Mouse (Mus musculus) MN1 (cell line): ENCODE results near the gene Sephs1.

Experiments
- DNase-seq: peaks from one replicate; pipeline ENCODE4 v3.0.0-alpha.2; 2016; ENCODE audit warnings: low spot score

The Sephs1 gene

GRCm38 (mm10) chr2:4881350-4882248 lies at the start of gene Sephs1:
Sephs1 (plus strand) TSS chr2:4881564.
- DNase-seq: peak; percentile 77

GRCm38 (mm10) chr2:4832166-4832565 lies 49.2 kb upstream of the Sephs1 start:
- no peak for DNase-seq

GRCm38 (mm10) chr2:4849449-4849848 lies 31.9 kb upstream of the Sephs1 start:
- no peak for DNase-seq

DNA sequence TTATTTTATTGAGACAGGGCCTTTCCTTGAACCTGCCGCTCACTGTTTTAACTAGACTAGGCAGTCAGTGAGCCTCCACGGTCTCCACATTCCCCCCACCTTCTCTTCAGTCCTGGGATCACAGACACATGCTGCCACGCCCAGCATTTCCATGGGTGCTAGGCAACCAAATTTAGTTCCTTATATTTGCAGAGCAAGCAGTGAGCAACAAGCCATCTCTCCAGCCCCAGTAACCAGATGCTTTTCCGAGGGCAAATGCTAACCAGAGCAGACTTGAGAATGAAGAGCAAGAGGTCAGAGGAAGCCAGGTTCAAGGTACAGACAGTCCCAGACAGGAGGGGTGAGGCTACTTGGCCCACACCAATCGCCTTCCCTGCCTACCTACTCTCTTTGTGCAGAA lies 24.2 kb upstream of the Sephs1 start:
- peak; percentile 38 for DNase-seq

DNA sequence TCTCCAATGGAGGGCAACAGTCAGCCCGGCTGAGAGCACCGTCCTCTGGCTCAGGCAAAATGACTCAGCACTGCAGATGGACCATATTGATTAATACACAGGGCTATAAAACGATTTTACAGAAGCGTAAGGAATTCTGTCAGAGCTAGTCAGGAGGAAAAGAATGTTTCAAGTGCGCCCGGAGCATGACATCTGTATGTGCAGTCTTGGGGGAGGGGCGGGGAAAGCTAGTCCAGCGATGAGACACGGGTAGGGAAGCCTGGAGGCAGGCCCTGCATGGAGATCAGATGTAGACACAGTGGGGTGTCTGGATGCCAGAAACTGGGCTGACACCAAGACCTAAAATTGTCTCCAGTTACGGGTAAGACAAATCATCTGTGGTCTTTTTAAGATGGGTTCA lies 23.2 kb upstream of the Sephs1 start:
- DNase-seq: no peak

GRCm38 (mm10) chr2:4864008-4864816 lies 17.2 kb upstream of the Sephs1 start:
- DNase-seq: peak; percentile 61

DNA sequence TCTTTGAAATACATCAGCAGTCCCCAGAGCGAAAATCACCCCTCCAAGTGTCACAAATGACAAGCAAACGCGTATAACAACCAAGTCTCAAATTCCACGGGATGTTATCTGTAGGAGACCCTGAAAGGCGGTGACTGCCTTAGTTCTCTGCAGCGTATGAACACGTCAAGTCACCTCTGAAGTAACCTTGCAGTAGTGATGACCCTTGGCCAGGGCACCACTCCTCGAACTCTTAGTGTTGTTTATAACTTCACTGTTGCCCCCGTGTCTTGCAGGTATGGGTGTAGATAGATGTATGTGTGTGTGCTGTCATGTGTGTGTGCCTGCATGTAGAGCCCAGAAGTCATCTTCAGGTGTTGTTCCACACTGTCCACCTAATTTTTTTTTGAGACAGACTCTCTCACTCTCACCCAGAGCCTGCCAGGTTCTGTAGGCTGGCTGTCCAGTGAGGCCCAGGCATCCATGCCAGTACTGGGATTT lies 16.5 kb upstream of the Sephs1 start:
- DNase-seq: no peak

DNA sequence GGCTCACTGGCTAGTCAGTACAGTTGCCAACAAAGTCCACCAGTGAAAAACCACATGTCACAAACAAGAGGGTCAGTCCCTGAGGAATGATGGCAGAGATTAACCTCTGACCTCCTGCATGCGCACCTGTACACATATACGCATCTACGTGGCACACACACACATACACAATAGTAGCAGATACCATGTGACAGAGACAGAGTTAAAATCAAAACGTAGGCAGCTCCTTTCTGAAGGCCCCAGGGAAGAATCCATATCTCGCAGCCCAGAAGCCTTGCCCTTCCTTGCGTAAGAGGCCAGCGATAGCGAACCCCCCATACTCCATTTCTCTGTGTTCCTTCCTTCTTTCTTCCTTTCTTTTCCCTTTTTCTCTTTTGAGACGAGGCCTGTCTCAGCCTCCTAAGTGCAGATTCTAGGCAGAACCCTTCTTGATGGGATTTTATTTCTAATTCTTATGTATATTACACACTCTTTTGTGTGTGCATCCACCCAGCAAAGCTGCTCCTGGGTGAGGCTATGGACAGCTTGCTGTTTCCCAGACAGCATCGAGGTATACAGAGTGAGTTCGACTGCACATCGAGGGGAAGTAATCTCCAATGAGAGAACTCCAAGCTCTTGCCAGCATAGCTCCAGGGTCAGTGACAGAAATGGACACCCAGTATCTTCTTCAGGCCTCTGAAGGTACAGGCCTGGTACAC lies 13.2 kb upstream of the Sephs1 start:
- DNase-seq: no peak

DNA sequence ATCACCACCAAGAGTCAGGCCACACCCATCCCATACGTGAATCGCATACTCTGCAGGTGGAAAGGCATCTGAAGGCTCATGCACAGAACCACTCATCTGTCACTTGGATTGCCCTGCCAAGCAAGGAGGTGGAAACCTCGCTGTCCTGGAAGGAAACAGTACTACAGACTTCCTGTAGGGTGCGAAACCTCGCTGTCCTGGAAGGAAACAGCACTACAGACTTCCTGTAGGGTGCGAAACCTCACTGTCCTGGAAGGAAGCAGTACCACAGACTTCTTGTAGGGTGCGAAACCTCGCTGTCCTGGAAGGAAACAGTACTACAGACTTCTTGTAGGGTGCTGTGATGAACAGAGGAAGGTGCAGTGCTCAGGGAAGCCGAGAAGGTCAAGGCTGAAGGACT lies 8.6 kb upstream of the Sephs1 start:
- no peak for DNase-seq

DNA sequence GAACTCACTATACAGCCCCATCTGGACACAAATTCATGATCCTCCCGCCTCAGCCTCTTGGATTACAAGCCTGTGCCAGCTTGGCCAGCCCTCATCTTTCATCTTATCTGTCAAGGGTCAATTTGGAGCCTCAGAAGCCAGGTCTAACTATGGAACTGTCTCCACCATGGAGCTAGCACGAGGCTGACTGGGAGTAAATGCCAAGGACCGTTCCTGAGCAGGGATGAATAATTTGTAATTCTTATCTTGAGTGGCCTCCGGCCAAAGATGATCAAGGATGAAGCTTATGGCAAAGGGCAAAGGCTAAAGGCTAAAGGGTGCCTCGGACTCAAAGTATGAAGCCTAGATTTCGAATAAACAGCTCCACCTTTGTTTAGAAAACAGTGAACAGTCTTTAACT lies 8.0 kb upstream of the Sephs1 start:
- DNase-seq: no peak

DNA sequence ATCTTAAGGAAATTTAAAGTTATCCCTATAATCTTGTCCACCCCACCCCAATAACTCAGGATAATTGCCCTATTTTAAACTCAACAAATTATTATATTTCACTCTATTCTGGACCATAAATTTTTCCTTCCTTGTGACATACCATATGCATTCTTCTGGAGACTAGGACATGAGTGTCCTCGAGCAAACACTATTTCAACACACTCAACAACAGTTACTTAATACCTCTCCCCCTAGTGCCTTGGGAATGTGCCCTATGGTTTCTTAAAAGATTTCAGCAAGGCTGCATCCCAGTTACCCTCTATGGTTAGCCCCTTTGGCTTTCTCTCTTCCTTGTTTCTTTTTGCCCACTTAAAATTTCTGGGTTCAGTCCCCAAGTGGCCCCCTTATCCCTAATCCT lies 6.3 kb upstream of the Sephs1 start:
- no peak for DNase-seq

DNA sequence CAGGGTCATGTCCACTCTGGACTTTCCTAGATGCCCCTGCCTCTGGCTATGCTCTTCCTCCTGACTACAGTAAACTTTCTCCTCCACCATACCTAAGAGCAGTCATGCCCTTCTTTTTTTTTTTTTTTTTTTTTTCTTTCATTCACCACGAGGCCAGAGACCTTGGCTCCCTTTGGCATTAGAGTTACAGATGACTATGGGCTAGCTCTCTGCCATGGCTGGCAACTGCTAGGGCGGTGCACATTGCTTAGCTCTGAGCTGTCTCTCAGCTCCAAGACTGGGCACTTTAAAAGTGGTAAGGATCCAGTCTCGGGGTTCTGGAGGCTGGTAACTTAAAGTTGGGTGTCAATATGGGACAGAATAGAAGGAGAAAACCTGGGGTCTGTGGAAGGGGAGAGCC lies 5.2 kb upstream of the Sephs1 start:
- DNase-seq: no peak

DNA sequence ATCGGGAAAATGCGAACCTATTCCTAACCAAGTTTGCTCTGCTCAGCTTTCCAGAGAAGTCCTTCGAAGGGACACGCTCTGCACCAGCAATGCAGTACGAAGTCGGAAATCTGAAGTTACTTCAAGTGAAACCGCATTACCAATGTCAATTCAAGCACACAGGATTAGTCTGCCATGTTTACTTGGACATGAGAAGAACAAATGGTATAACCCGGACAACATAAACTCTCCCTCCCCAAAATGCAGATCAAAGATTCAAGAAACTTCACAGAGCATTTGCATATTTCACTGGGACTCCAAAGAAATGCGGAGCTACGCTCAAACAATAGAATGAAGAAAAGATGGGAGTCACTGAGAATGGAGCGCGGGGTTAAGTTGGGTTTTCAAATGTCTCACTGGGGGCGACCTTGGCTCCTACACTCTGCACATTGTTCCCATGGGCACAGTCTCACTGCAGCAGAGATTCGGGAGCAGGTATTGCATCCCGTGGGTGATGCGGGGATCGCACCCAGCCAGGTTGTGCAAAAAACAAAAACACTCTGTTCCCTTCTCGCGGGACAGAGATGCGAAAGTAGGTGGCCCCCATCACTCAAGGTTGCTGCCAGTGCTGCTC lies 521 bp upstream of the Sephs1 start:
- DNase-seq: peak; percentile 50

- DNase-seq: peak; percentile 45
Measured at GRCm38 (mm10) chr2:4882249-4882791, 956 bp downstream of the Sephs1 start.

DNA sequence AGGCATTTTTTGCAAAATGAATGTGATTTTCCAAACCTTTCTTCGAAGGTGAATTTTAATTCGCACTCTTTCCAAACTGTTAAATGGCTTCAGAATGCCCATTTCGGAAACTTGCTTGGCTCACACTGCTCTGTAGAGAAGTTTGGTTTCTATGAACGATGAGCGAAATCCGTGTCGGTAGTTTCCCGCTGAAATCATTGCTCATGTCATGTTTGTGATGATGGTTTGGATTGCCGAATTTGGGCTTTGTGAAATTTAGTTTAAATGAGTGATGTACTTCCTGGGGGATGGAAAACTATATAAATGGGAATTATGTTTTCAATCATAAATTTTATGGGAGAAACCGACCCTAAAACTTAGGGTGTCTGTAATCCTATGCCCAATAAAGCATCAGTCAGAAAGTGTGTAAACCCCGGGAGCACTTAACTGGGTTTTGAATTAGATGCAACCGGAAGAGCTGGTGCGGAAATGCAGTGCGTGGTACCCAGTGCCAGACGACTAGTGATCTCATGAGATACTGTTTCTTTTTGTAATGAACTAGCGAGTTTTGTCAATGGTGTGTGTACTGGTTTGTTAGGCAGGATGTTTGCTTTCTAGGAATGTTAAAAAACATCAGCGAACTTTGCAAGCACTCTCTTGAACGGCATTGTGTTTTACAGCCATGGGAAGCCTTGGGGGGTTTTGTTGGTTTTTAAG lies 1.8 kb downstream of the Sephs1 start:
- DNase-seq: no peak

DNA sequence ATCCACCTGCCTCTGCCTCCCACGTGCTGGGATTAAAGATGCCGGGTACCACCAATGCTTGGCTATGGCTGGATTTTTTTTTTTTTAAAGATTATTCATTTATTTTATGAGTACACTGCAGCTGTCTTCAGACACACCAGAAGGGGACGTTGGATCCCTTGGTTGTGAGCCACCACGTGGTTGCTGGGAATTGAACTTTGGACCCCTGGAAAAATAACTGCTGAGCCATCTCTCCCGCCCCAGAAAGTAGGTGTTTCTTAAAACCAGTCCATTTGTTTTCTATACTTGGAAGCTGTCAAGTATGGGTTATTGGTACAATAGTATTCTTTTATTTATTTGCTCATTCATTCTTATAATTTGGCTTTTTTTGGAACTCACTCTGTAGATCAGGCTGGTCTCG lies 5.5 kb downstream of the Sephs1 start:
- no peak for DNase-seq

GRCm38 (mm10) chr2:4895598-4895997 lies 14.2 kb downstream of the Sephs1 start:
- DNase-seq: no peak

- DNase-seq: no peak
Measured at GRCm38 (mm10) chr2:4896970-4897369, 15.6 kb downstream of the Sephs1 start.

DNA sequence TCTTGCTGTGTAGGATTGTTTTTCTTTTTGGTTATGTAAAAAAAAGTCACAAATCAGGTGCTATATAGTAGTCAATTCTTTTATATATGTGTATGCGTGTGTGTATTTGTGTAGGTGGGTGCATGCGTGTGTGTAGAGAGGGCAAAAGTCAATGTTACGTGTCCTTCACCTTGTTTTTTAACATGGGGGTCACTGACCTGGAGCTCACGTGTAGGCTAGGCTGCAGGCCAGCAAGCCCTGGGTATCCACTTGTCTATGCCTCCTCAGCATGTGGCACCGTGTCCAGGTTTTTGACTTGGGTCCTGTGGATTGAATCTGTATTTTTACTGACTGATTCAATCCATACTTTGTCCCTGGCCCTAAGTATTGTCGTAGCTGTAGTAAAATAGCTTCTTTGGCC lies 19.3 kb downstream of the Sephs1 start:
- no peak for DNase-seq

DNA sequence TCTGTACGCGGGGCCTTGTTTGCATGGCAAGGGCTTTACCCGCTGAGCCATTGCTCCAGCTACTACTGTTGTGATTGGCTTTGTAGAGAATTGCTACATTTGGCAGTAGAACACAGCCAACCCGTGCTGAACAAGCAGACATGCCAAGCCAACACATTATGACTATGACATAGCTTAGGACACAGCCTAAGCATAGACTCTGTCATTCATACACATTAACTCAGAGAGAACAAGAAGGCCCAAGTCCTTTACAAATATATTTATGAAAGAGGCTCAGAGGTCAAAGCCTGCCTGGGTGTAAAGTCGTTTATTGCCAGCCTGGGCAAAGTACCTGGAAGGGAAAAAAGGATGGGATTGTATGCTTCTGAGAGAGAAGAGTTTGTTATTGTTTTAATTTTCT lies 21.0 kb downstream of the Sephs1 start:
- DNase-seq: no peak

DNA sequence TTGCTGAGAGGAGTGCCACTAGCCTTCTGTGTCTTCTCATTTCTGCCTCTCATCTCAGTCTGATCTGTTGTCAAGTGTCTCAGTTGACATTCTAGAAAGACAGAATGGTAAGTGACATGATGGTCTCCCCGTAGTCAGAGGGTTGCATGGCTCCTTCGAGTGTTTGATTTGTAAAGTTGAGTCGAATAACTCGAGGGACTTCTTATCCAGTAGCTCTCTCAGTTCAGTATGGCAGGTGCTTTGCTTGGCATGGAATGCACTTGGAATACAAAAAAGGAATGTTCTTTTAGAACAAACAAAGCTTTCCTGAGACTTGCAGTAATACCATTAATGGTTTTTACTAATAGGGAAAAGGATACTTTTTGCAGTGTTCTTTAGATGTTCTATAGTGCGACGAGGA lies 25.8 kb downstream of the Sephs1 start:
- no peak for DNase-seq
